Mouse (Mus musculus): ENCODE measurements at regions not wholly inside any gene's neighbourhood (a gene's known extent, or its start where the extent isn't known, plus 50 kb on each side); places are given as distances from the start of the nearest gene placed in this dataset.
A peak's percentile ranks its signal among the peaks of the same experiment; 100 is the strongest.

- no peak for DNase-seq (ENCODE audit: low spot score in 2 of 2)
These were observed 82.0 kb downstream of the Cth start for GRCm38 (mm10) chr3:157842872-157843271.

GRCm38 (mm10) chr3:157841164-157841719, 83.6 kb downstream of the Cth start:
- no peak for DNase-seq (ENCODE audit: low spot score in 2 of 2)

- no peak for DNase-seq (ENCODE audit: low spot score in 2 of 2)
These were observed 120.6 kb downstream of the Cth start for GRCm38 (mm10) chr3:157804307-157804706.

GRCm38 (mm10) chr3:157803356-157803755, 121.5 kb downstream of the Cth start:
- no peak for DNase-seq (ENCODE audit: low spot score in 2 of 2)

- no peak for DNase-seq (ENCODE audit: low spot score in 2 of 2)
These were observed 137.2 kb downstream of the Cth start for GRCm38 (mm10) chr3:157787559-157788256.

- DNase-seq (ENCODE audit: low spot score in 2 of 2), result no peak
These were observed 143.8 kb downstream of the Cth start for GRCm38 (mm10) chr3:157781071-157781470.

GRCm38 (mm10) chr3:157777779-157778178, 147.1 kb downstream of the Cth start:
- no peak for DNase-seq (ENCODE audit: low spot score in 2 of 2)

- DNase-seq (ENCODE audit: low spot score in 2 of 2), result no peak
These were observed 161.2 kb downstream of the Cth start for GRCm38 (mm10) chr3:157763487-157764199.

GRCm38 (mm10) chr3:157759856-157760255, 165.0 kb downstream of the Cth start:
- no peak for DNase-seq (ENCODE audit: low spot score in 2 of 2)

GRCm38 (mm10) chr3:157754826-157755225, 170.1 kb downstream of the Cth start:
- DNase-seq (ENCODE audit: low spot score in 2 of 2), result no peak

- no peak for DNase-seq (ENCODE audit: low spot score in 2 of 2)
These were observed 174.6 kb downstream of the Cth start for GRCm38 (mm10) chr3:157750266-157750665.

- no peak for DNase-seq (ENCODE audit: low spot score in 2 of 2)
These were observed 176.4 kb downstream of the Cth start for GRCm38 (mm10) chr3:157748395-157749037.

- no peak for DNase-seq (ENCODE audit: low spot score in 2 of 2)
These were observed 176.3 kb downstream of the Ptger3 start for GRCm38 (mm10) chr3:157743000-157743399.

GRCm38 (mm10) chr3:157739628-157740294, 173.1 kb downstream of the Ptger3 start:
- no peak for DNase-seq (ENCODE audit: low spot score in 2 of 2)

GRCm38 (mm10) chr3:157732136-157732940, 165.6 kb downstream of the Ptger3 start:
- DNase-seq (ENCODE audit: low spot score in 2 of 2), result no peak

GRCm38 (mm10) chr3:157729711-157730367, 163.1 kb downstream of the Ptger3 start:
- DNase-seq (ENCODE audit: low spot score in 2 of 2), result no peak

GRCm38 (mm10) chr3:157724542-157724941, 157.8 kb downstream of the Ptger3 start:
- DNase-seq (ENCODE audit: low spot score in 2 of 2), result no peak

GRCm38 (mm10) chr3:157723184-157723583, 156.5 kb downstream of the Ptger3 start:
- no peak for DNase-seq (ENCODE audit: low spot score in 2 of 2)

GRCm38 (mm10) chr3:157717313-157717921, 150.7 kb downstream of the Ptger3 start:
- DNase-seq (ENCODE audit: low spot score in 2 of 2), result peak; percentile 65 to 82

GRCm38 (mm10) chr3:157714023-157714422, 147.3 kb downstream of the Ptger3 start:
- DNase-seq (ENCODE audit: low spot score in 2 of 2), result no peak
